Mouse (Mus musculus) adipocyte (in vitro differentiated cells): ENCODE measurements at regions not wholly inside any gene's neighbourhood (a gene's known extent, or its start where the extent isn't known, plus 50 kb on each side); places are given as distances from the start of the nearest gene placed in this dataset.
A peak's percentile ranks its signal among the peaks of the same experiment; 100 is the strongest.
"Not testable (repeated sequence)": the region's sequence is repeated elsewhere in the genome, so short reads cannot be mapped to it uniquely, and the experiment has no call there.

ENCODE experiments used
- DNase-seq: peaks from one replicate; pipeline ENCODE4 v3.0.0-alpha.2; 2016; ENCODE audit warnings: low spot score

DNA sequence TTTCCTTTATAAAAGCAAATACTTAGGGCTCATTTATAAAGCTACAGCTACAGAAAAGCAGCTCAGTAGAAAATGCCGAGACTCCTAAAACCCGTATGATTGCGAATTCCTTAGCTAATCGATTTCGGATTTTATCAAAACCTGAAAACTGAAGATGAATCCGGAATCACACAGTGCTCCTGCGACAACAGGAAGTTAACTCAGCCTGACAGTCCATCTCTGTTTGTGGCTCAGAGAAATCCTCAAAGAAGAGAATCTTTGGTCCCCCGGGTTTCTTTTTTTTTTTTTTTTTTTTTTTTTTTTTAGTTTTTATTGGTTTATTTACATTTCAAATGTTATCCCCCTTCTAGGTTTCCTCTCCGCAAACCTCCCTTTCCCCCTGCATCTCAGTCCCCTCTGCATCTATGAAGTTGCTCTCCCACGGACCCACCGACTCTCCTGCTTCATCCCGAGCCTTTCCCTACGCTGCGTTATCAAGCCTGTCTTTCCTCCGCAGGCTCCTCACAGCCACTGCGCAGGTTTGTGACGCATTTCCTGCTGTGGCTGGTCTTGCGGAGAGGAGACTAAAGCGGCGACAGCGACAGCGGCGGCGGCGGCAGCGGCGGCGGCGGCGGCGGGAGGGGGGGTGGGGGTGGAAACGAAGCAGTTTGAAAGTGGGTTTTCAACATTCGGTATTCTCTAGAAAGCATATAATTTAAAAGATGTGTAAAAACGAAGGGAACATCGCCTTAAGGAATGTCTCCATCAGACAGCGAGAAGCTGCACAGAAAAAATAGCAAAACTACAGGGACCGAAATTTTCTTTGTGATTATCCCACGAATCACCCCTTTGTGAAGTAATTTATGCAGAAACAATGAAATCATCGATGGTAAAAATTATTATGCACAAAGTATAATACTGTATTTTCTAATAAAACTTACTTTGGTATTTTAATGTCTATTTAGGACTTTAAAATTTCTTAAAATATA is 352.3 kb upstream of the Snrpn start:
- peak; percentile 45 for DNase-seq

DNA sequence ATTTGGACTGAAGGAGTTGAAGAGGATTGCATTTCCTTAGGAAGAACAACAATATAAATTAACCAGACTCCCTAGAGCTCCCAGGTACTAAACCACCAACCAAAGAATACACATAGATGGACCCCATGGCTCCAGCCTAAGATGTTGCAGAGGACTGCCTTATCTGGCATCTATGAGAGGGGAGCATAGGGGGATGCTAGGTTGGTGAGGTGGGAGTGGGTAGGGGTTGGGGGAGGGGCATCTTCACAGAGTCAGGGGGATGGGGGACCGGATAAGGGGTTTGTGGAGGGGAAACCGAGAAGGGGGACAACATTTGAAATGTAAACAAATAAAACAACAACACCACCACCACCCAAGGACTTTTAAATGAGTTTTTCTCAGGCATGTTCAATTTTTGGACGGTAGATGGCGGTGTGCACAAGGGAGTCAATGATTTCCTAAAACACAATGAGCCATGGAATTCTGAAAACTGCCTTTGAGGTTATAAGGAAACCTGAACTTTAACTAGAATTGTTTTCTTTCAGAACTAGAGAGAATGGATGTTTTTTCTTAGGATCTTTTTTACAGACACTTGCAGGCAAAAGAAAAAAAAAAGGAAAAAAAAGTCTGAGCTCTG is 347.9 kb upstream of the Snrpn start:
- DNase-seq = peak; percentile 16

DNA sequence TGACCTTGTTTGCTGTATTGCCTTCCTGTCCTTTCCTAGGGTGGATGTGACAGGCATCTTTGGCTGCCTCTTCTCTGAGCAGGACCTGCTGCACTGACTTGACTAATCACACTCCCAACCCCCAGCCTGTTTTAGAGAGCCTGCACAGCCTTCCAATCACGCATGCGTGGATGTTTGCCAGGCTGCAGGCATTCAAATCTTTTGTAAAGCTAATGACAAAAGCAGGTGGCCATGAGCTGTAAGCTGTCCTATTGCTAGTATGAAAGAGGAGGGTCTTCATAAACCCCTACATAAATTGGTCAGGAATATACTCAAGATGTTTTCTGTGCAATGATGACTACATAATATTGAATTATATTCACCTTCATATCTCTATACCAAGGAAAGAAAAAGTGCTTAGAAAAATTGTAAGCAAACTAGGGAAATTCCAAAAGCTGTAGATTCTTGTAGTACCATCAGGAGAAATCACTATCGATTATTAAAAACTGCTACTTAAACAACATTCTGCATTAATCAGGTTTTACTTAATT is 310.1 kb upstream of the Snrpn start:
- DNase-seq = not testable (repeated sequence)

DNA sequence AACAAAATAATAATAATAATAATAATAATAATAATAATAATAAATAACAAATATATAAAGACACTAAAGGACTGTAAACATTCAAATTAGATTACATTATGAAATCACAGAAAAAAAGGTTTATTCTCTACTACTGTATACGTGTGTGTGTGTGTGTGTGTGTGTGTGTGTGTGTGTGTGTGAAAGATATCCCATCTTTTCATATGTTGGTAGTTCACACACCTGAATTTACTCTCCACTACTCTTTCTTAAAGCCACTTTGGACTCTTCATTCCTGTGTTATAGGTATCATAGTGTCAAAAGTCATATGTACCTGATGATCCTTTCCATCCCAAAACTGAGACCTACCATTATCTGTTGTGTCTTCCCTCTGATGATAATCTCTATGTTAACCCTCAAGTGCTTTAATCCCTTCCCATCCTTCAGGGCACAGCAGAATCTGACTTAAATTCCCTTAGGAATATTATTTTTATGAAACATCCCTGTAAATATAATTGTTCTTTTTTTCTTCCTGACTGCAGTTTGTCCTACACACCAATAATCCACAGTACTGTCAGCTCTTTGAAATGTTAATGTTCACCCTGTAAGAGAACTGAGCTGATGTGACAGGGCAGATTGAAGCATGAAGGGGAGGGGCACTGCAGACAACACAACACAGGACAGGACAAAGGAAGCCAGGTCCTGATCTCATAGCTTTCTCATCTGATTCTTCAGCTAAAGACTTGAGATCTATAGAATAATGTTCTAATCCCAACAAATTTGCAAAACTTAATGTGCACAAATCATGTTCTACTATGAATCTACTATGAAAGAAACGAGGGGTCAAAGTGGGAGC is 309.4 kb upstream of the Snrpn start:
- not testable (repeated sequence) for DNase-seq

DNA sequence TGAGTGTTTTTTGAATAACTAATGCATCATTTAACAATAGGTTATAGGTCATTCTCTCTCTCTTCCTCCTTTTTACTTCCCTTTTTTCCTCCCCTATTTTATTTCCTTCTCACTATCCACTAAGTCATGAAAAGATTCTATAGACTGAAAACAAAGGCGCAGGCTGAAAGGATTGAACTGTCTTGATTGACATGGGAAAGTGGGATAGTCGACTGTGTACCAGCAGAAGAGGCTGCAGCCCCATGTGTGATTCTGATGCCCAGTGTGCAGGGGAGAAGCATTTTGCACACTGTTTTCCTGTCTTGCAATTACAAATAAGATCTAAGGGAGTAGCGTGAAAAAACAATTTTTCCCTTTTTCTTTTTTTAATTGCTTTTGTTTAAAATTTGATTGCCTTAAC is 298.8 kb upstream of the Snrpn start:
- no peak for DNase-seq

DNA sequence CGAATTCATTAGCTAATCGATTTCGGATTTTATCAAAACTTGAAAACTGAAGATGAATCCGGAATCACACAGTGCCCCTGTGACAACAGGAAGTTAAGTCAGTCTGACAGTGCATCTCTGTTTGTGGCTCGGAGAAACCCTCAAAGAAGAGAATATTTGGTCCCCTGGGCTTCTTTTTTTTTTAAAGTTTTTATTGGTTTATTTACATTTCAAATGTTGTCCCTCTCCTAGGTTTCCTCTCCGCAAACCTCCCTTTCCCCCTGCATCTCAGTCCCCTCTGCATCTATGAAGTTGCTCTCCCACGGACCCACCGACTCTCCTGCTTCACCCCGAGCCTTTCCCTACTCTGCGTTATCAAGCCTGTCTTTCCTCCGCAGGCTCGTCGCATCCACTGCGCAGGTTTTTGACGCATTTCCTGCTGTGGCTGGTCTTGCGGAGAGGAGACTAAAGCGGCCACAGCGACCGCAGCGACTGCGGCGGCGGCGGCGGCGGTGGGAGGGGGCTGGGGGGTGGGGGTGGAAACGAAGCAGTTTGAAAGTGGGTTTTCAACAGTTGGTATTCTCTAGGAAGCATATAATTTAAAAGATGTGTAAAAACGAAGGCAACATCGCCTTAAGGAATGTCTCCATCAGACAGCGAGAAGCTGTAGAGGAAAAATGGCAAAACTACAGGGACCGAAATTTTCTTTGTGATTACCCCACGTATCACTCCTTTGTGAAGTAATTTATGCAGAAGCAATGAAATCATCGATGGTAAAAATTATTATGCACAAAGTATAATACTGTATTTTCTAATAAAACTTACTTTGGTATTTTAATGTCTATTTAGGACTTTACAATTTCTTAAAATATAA is 251.2 kb upstream of the Snrpn start:
- DNase-seq = peak; percentile 79

DNA sequence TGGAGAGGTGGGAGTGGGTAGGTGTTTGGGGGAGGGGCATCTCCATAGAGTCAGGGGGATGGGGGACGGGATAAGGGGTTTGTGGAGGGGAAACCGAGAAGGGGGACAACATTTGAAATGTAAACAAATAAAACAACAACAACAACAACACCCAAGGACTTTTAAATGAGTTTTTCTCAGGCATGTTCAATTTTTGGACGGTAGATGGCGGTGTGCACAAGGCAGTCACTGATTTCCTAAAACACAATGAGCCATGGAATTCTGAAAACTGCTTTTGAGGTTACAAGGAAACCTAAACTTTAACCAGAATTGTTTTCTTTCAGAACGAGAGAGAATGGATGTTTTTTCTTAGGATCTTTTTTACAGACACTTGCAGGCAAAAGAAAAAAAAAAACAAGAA is 246.9 kb upstream of the Snrpn start:
- peak; percentile 16 for DNase-seq

DNA sequence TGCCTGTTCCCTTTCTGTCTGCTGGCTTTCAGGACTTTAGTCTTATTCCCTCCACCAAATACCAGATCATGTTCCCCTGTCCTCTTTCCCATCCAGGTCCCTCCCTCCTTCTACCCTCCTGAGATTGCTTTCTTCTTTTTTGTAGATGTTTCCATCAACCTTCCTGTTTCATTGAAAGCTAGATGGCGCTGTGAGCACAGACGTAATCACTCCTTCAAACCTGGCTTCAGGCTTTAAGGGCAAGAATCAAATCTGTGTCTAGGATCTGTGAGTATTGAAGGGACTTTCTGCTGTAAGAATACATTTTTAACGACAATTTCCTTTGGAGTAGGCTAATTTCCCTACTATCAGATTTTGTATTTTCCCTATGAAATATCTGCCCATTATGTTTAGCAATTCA is 234.0 kb upstream of the Snrpn start:
- DNase-seq = not testable (repeated sequence)

DNA sequence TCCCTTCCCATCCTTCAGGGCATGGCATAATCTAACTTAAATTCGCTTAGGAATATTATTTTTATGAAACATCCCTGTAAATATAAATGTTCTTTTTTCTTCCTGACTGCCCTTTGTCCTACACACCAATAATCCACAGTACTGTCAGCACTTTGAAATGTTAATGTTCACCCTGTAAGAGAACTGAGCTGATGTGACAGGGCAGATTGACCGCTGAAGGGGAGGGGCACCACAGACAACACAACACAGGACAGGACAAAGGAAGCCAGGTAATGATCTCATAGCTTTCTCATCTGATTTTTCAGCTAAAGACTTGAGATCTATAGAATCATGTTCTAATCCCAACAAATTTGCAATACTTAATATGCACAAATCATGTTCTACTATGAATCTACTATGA is 212.2 kb upstream of the Snrpn start:
- DNase-seq = not testable (repeated sequence)
